Mouse (Mus musculus) heart, postnatal 14 days (tissue): ENCODE measurements at regions not wholly inside any gene's neighbourhood (a gene's known extent, or its start where the extent isn't known, plus 50 kb on each side); places are given as distances from the start of the nearest gene placed in this dataset.
A peak's percentile ranks its signal among the peaks of the same experiment; 100 is the strongest.

Experiments
- DNase-seq, 2 experiments: peaks; one replicate each; pipeline ENCODE4 v3.0.0; 2021 to 2022
- intact Hi-C: fragments of 180-260 bp; cut with DNase I; formaldehyde crosslinking; loops from one replicate; pipeline ENCODE4 v1.15.1; 2025

GRCm38 (mm10) chr19:56039091-56040004 is 247.6 kb upstream of the Habp2 start:
- no peak for DNase-seq
- intact Hi-C loops = no loop called here

GRCm38 (mm10) chr19:56041930-56042329 is 245.0 kb upstream of the Habp2 start:
- intact Hi-C loops = no loop called here
- no peak for DNase-seq

DNA sequence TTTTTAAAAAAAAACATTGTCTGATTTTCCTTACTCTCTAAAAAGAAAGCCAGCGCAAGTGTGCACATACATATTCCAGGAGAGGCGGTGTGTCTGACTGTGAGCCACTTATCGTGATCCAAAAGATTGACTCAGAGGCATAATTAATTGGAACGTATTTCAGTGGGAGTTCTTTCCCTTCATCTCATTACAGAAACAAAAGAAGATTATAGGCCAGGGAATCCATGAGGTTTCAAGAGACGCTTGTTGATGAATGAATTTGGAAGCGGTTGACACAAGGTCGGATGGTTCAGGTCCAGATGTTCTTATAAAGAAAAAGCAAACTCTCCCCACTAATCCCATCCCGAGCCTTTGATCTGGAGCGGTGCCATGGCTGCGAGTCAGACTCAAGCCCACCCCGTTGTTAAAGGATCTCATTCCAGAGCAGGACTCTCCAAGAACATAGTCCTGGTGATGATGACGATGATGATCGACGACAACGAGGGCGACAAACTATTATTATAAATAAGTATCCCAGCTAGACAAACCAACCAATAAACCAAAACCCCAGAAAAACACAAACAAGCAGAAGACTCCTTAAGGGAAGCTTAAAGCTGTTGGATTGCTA is 240.1 kb upstream of the Habp2 start:
- DNase-seq = no peak
- intact Hi-C loops = no loop called here

DNA sequence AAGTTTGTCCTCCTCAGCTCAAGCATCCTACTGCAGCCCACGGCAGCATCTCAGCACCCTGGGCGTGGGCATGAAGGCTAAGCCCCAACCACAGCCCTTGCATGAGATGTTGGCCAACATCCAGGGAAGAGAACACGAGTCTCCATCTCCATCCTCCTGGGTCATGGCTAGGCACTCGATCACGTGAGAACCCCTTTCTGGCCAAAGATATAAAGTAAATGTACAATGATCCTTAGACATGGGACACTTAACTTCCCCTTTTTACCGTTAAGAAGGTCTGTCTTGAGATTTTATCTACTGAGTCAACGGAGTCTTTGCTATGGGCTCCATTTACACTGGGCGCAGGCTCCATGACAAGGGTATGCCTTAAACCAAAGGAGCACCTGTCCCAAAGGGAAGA is 232.8 kb upstream of the Habp2 start:
- intact Hi-C loops = no loop called here
- DNase-seq = no peak

- intact Hi-C loops = no loop called here
- no peak for DNase-seq
Measured at GRCm38 (mm10) chr19:56056397-56056796, 230.5 kb upstream of the Habp2 start.

- intact Hi-C loops = no loop called here
Measured at GRCm38 (mm10) chr19:56061882-56062540, 224.9 kb upstream of the Habp2 start.

GRCm38 (mm10) chr19:56063099-56063498 is 223.8 kb upstream of the Habp2 start:
- intact Hi-C loops = no loop called here
- DNase-seq = no peak

More at GRCm38 (mm10) chr19:56061882-56062540, 224.9 kb upstream of the Habp2 start:
- no peak for DNase-seq

GRCm38 (mm10) chr19:56065730-56066129 is 221.2 kb upstream of the Habp2 start:
- intact Hi-C loops = no loop called here
- no peak for DNase-seq

DNA sequence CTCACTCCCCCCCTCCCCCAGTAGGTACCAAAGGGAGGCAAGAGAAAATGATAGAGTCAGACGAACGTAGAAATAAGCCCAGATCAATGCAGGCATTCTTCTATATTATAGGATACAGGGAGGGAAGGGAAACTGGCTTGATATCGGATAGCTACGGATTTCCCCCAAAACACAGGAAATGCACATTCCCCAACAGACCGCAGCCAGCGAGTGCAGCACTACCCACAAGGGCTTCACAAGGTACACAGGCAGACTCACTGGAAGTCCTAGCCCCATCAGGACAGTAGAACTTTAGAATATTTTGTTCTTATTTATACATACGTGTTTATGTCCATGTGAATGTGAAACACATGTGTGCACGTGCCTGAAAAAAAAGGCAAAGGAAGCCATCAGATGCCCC is 218.8 kb upstream of the Habp2 start:
- intact Hi-C loops = no loop called here
- no peak for DNase-seq

- intact Hi-C loops = no loop called here
- peak in 1 of 2 experiments; percentile 6 for DNase-seq
Measured at GRCm38 (mm10) chr19:56068854-56069253, 218.1 kb upstream of the Habp2 start.

DNA sequence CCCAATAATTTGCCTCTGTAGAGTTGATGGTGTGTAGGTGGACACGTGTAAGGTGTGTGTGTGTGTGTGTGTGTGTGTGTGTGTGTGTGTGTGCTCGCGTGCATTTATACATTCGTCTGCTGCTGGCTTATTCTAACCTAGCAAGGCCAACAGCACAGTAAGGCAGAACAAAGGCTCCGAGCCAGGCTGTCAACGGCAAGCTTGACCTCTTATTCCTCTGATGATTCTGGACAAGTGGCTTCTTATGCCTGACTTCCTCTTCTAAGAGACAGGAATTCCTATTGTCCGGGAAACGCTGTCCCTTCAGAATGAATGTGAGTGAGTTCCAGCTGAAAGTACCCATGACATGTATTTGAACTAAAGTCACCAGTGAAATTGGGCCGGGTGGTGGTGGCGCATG is 217.7 kb upstream of the Habp2 start:
- intact Hi-C loops = no loop called here
- DNase-seq = no peak

DNA sequence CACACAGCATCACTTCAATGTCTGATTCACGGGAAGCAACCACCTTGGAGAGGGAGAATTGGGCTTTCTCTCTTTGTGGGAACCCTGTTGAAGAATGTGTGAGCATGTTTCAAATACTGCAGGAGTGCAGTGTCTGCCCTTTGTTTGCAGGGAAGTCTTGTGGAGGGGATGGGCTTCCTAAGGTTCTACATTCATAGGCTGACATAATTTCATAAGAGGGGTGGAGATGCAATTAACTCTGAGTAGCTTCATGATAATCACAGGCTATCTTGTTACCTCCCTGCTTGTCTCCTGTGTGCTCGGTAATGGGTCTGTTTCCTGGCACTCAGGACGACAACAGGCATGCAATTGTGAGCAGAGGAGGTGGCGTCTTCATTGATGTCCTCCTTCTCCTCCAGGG is 215.6 kb upstream of the Habp2 start:
- no peak for DNase-seq
- intact Hi-C loops = no loop called here

- intact Hi-C loops = no loop called here
Measured at GRCm38 (mm10) chr19:56076128-56076527, 210.8 kb upstream of the Habp2 start.

GRCm38 (mm10) chr19:56077491-56077890 is 209.4 kb upstream of the Habp2 start:
- intact Hi-C loops = no loop called here

More at GRCm38 (mm10) chr19:56076128-56076527, 210.8 kb upstream of the Habp2 start:
- no peak for DNase-seq

GRCm38 (mm10) chr19:56086413-56087083 is 200.4 kb upstream of the Habp2 start:
- intact Hi-C loops = no loop called here

More at GRCm38 (mm10) chr19:56077491-56077890, 209.4 kb upstream of the Habp2 start:
- no peak for DNase-seq

DNA sequence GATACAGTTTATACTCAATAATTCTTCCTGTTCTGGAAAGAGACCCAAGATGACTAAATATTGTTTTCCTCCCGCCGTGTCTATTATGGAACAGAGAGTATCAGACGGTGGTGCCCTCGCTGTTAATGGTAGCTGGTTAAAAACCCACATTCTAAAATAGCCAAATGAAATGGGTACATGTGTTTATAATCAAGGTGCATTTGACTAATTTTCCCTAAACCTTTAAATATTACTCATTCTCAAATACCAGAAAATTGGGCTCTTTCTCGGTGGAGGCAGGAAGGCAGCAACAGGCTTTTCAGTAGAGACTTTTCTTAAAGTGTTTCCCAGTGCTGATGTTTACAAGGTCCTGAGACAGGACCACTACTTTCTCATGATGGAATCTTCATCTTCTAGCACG is 199.8 kb upstream of the Habp2 start:
- intact Hi-C loops = no loop called here

More at GRCm38 (mm10) chr19:56086413-56087083, 200.4 kb upstream of the Habp2 start:
- no peak for DNase-seq

DNA sequence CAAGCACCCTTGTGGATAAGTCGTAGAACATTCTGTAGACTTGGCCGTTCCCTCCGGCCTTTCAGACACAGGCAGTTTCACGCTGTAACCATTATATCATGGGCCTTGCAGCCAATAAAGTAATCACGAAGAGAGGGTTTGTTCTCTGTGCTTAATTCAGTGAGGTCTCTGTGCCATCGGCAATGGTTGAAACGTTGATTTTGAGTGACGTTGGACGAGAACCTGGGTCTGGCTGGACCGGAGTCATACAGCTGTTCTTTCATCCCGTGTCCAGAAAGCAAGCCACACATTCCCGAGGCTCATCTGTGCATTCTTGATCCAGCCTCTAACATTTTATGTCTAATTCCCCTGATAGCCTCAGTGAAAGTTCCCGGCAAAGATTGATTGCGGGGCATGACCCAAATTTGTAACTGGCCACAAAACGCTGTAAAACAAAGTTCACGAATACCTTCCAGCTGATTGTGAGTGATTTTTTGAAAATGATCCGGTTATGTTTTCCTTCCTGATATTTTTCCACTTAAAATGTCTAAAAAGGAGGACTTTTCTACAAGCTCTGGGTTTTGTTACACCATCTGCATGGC is 197.1 kb upstream of the Habp2 start:
- no peak for DNase-seq
- intact Hi-C loops = no loop called here

More for the DNA sequence above, 199.8 kb upstream of the Habp2 start:
- no peak for DNase-seq

- intact Hi-C loops = no loop called here
- DNase-seq = no peak
Measured at GRCm38 (mm10) chr19:56091581-56091980, 195.4 kb upstream of the Habp2 start.

- DNase-seq = no peak
- intact Hi-C loops = no loop called here
Measured at GRCm38 (mm10) chr19:56095873-56096272, 191.1 kb upstream of the Habp2 start.

GRCm38 (mm10) chr19:56099725-56100124 is 187.2 kb upstream of the Habp2 start:
- intact Hi-C loops = no loop called here
- no peak for DNase-seq
